Mouse (Mus musculus) heart, embryonic 14.5 days (tissue): Measurements from ENCODE around the gene Trp53tg5. TPM values are rescaled to one million over a fixed set of nuclear protein-coding genes. Genes with fewer than 3 reads are reported as not detected.

Source experiments
- ATAC-seq: fragments of 200-750 bp; cut with Nextera tagmentation; 2 replicates; pipeline ENCODE4 v1.8.0; 2017; ENCODE audit warnings: low read depth, moderate TSS enrichment; ENCODE audit not compliant: insufficient number of reproducible peaks, insufficient read depth, low FRiP score
- H3K27ac ChIP-seq, 2 experiments: fragments of 200-500 bp in 1 of 2; fragments of 300-500 bp in 1 of 2; sonication (generic) in 1 of 2; replicated peaks in 1 of 2; 2 replicates each; pipeline ENCODE4 v1.5.1; 2012 to 2014; ENCODE audit warnings: low read depth in 2 of 2, low read length in 2 of 2, control low read depth in 1 of 2, mild to moderate bottlenecking in 1 of 2, mixed read lengths in 1 of 2; ENCODE audit not compliant: control insufficient read depth in 1 of 2, insufficient read depth in 1 of 2
- H3K27me3 ChIP-seq: fragments of 300-500 bp; sonication (generic); 2 replicates; pipeline ENCODE4 v1.6.1; 2014; ENCODE audit warnings: mild to moderate bottlenecking, low read length, control low read depth; ENCODE audit not compliant: control insufficient read depth, insufficient read depth
- H3K36me3 ChIP-seq: fragments of 300-500 bp; sonication (generic); 2 replicates; pipeline ENCODE4 v1.6.1; 2014; ENCODE audit warnings: mild to moderate bottlenecking, control low read depth, low read length, mixed read lengths; ENCODE audit not compliant: control insufficient read depth, insufficient read depth
- H3K4me1 ChIP-seq, 2 experiments: fragments of 200-500 bp in 1 of 2; fragments of 300-500 bp in 1 of 2; sonication (generic) in 1 of 2; 2 replicates each; pipeline ENCODE4 v1.6.1; 2012 to 2014; ENCODE audit warnings: low read length in 2 of 2, control low read depth in 1 of 2, mixed read lengths in 1 of 2; ENCODE audit not compliant: control insufficient read depth in 2 of 2, insufficient read depth in 2 of 2
- H3K4me2 ChIP-seq: fragments of 300-500 bp; sonication (generic); 2 replicates; pipeline ENCODE4 v1.6.1; 2014; ENCODE audit warnings: mild to moderate bottlenecking, low read length
- H3K4me3 ChIP-seq, 2 experiments: fragments of 200-500 bp in 1 of 2; fragments of 300-500 bp in 1 of 2; sonication (generic) in 1 of 2; 2 replicates each; pipeline ENCODE4 v1.5.1; 2012 to 2014; ENCODE audit warnings: low read length in 2 of 2, mild to moderate bottlenecking in 2 of 2, control low read depth in 1 of 2, low read depth in 1 of 2, moderate library complexity in 1 of 2; ENCODE audit not compliant: control insufficient read depth in 1 of 2, insufficient read depth in 1 of 2
- H3K9ac ChIP-seq: fragments of 300-500 bp; sonication (generic); 2 replicates; pipeline ENCODE4 v1.6.1; 2014; ENCODE audit warnings: mild to moderate bottlenecking, low read length
- H3K9me3 ChIP-seq: fragments of 300-500 bp; sonication (generic); 2 replicates; pipeline ENCODE4 v1.6.1; 2016; ENCODE audit warnings: low read length, control low read depth; ENCODE audit not compliant: control insufficient read depth
- WGBS: fragments of 180-500 bp; shearing (Covaris S2); extraction: QIAGEN DNeasy Blood & Tissue Kit; methylation state at CpG from one replicate; pipeline ENCODE4 v1.1.7; 2014; 5-methylcytosine and 5-hydroxymethylcytosine counted together
- polyA plus RNA-seq: library from polyadenylated mRNA; unstranded; fragments of >200 nt; fragmentation: Nextera tagmentation; extraction: Ambion mirVana; gene quantifications from 2 replicates; pipeline ENCODE4 v1.2.1, GENCODE M21; 2014

The Trp53tg5 gene
- polyA plus RNA-seq, 1 experiment from 2014 or later: not detected

GRCm38 (mm10) chr2:164494126-164494525, 20.6 kb upstream of the Trp53tg5 start:
- ATAC-seq: no peak
- peaks cover 20% of the 10 kb centered on the region for H3K36me3 ChIP-seq
- H3K27me3 ChIP-seq: no peaks in the 10 kb centered on the region
- 52% methylated on average over 2 of the region's 2 CpGs for WGBS
- H3K4me3 ChIP-seq: no peak overlapping the region
- peaks cover 0 to 7% of the 10 kb centered on the region in 2 experiments; a peak in 3 of 4 replicates for H3K4me1 ChIP-seq
- no peaks in the 10 kb centered on the region for H3K9me3 ChIP-seq
- no peak overlapping the region for H3K27ac ChIP-seq
- no peak overlapping the region for H3K4me2 ChIP-seq
- H3K9ac ChIP-seq: no peak overlapping the region

GRCm38 (mm10) chr2:164487812-164488211, 14.3 kb upstream of the Trp53tg5 start:
- Histone ChIP-seq H3K9me3 (no peaks in the 10 kb centered on the region), H3K27me3 (no peaks in the 10 kb centered on the region), H3K4me1 (peaks cover 7 to 12% of the 10 kb centered on the region in 2 experiments), H3K9ac (no peak overlapping the region), H3K27ac (no peak overlapping the region), H3K36me3 (peaks cover 25% of the 10 kb centered on the region), H3K4me2 (peak overlapping the region; percentile 97), H3K4me3 (no peak overlapping the region)
- WGBS: 68% methylated on average over 9 of the region's 9 CpGs
- no peak for ATAC-seq

- H3K36me3 ChIP-seq: peaks cover 25% of the 10 kb centered on the region
- H3K27ac ChIP-seq: peak overlapping the region; percentile 15 to 59; a peak in 2 of 4 replicates
- H3K27me3 ChIP-seq: no peaks in the 10 kb centered on the region
- H3K9me3 ChIP-seq: no peaks in the 10 kb centered on the region
- peaks cover 7 to 12% of the 10 kb centered on the region in 2 experiments for H3K4me1 ChIP-seq
- H3K4me3 ChIP-seq: peak overlapping the region; percentile 79 to 88
- 5% methylated on average over 11 of the region's 11 CpGs for WGBS
- no peak for ATAC-seq
- H3K4me2 ChIP-seq: peak overlapping the region; percentile 97
- peak overlapping the region; percentile 83 for H3K9ac ChIP-seq
Measured at GRCm38 (mm10) chr2:164487115-164487527, 13.6 kb upstream of the Trp53tg5 start.

GRCm38 (mm10) chr2:164486258-164487114, 13.0 kb upstream of the Trp53tg5 start:
- peak overlapping the region; percentile 17 to 59; a peak in 3 of 4 replicates for H3K27ac ChIP-seq
- H3K27me3 ChIP-seq: no peaks in the 10 kb centered on the region
- peaks cover 7 to 12% of the 10 kb centered on the region in 2 experiments for H3K4me1 ChIP-seq
- H3K4me2 ChIP-seq: peak overlapping the region; percentile 97
- H3K9me3 ChIP-seq: no peaks in the 10 kb centered on the region
- peak; percentile 51 for ATAC-seq
- H3K9ac ChIP-seq: peak overlapping the region; percentile 83
- peaks cover 25% of the 10 kb centered on the region for H3K36me3 ChIP-seq
- under 1% methylated on average over 81 of the region's 90 CpGs for WGBS
- peak overlapping the region; percentile 79 to 88 for H3K4me3 ChIP-seq

GRCm38 (mm10) chr2:164485681-164486257, 12.2 kb upstream of the Trp53tg5 start, which contains the start of gene Dbndd2:
Dbndd2 (plus strand) TSS chr2:164486106.
- WGBS: 3% methylated on average over 25 of the region's 26 CpGs
- ATAC-seq: no peak; the same call in 1 of the 2 replicates

GRCm38 (mm10) chr2:164470254-164470653, 3.3 kb downstream of the Trp53tg5 start:
- no peak overlapping the region for H3K9ac ChIP-seq
- no peak for ATAC-seq

More at GRCm38 (mm10) chr2:164485681-164486257, 12.2 kb upstream of the Trp53tg5 start, which contains the start of gene Dbndd2:
- H3K27ac ChIP-seq: peak within 1 kb of the TSS; percentile 17 to 59; a peak in 3 of 4 replicates
- H3K4me2 ChIP-seq: peak within 1 kb of the TSS; percentile 97
- no peaks in the 10 kb centered on the region for H3K9me3 ChIP-seq
- H3K36me3 ChIP-seq: peaks cover 23% of the 10 kb centered on the region
- no peaks in the 10 kb centered on the region for H3K27me3 ChIP-seq
- peaks cover 7 to 12% of the 10 kb centered on the region in 2 experiments for H3K4me1 ChIP-seq
- peak within 1 kb of the TSS; percentile 83 for H3K9ac ChIP-seq
- H3K4me3 ChIP-seq: peak within 1 kb of the TSS; percentile 79 to 88

GRCm38 (mm10) chr2:164466787-164467186, 6.7 kb downstream of the Trp53tg5 start:
- H3K27ac ChIP-seq: no peak overlapping the region
- H3K9ac ChIP-seq: no peak overlapping the region
- ATAC-seq: no peak
- H3K4me2 ChIP-seq: no peak overlapping the region
- no peak overlapping the region for H3K4me3 ChIP-seq
- 53% methylated on average over 5 of the region's 5 CpGs for WGBS
- no peaks in the 10 kb centered on the region for H3K9me3 ChIP-seq
- peaks cover 55% of the 10 kb centered on the region for H3K36me3 ChIP-seq
- H3K27me3 ChIP-seq: no peaks in the 10 kb centered on the region
- H3K4me1 ChIP-seq: peaks cover 0 to 3% of the 10 kb centered on the region in 2 experiments; a peak in 3 of 4 replicates

More at GRCm38 (mm10) chr2:164470254-164470653, 3.3 kb downstream of the Trp53tg5 start:
- no peaks in the 10 kb centered on the region for H3K4me1 ChIP-seq
- WGBS: 32% methylated on average over 10 of the region's 10 CpGs
- H3K9me3 ChIP-seq: no peaks in the 10 kb centered on the region
- H3K27me3 ChIP-seq: no peaks in the 10 kb centered on the region
- peaks cover 37% of the 10 kb centered on the region for H3K36me3 ChIP-seq
- no peak overlapping the region for H3K4me3 ChIP-seq
- no peak overlapping the region for H3K4me2 ChIP-seq
- no peak overlapping the region for H3K27ac ChIP-seq
